Mouse (Mus musculus) skeletal muscle tissue, postnatal 0 days (tissue): ENCODE results near the gene Zfp870. TPM values are rescaled to one million over a fixed set of nuclear protein-coding genes. Genes with fewer than 3 reads are reported as not detected.

Experiments
- polyA plus RNA-seq: library from polyadenylated mRNA; unstranded; fragments of >200 nt; fragmentation: Nextera tagmentation; extraction: Ambion mirVana; gene quantifications from 2 replicates; pipeline ENCODE4 v1.2.1, GENCODE M21; 2015

Zfp870 gene
- 3.9 and 4.1 TPM in 2 replicates for polyA plus RNA-seq

DNA sequence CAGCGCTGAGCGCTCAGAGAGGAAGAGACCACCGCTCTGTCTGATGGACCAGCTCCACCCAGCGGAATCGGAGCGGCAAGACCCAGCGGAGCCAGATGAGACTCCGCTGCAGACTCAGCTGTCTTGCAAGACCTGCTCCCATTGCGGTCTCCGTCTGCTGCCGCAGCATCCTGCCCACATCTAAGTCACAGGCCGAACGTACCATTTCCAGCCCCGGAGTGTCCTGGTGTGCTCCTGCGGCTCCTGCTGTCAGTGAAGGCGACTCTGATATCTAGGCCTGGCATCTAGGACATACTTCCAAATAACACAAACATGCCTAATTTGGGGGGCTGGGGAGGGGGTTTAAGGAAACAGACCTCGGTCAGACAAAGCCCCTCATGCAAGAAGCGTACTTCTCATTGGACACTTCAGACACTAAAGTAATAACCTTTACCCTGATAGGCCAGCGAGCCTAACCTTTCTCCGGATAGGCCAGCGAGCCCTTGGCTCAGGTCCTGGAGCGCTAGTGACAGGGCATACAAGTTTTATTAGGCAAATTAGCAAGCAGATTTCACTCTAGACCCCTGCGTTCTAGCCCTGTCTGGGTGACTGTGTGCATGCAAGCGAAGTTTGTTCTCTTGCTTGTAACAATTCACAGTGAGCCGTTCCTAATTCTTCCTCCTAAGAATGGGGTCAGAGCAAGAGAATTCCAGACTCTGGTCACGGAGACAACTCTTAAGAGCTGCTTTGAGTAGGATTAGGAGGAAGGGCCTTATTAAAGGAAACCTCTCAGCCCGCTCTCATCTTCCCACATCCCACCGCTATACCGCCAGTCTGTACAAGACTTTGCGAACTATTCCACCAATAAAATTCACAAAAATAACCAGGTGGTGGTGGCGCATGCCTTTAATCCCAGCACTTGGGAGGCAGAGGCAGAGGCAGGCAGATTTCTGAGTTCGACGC is at the start of gene Zfp870:
TSS of gene Zfp870 (minus strand) at position 404 of the 942 bp plus-strand sequence.

DNA sequence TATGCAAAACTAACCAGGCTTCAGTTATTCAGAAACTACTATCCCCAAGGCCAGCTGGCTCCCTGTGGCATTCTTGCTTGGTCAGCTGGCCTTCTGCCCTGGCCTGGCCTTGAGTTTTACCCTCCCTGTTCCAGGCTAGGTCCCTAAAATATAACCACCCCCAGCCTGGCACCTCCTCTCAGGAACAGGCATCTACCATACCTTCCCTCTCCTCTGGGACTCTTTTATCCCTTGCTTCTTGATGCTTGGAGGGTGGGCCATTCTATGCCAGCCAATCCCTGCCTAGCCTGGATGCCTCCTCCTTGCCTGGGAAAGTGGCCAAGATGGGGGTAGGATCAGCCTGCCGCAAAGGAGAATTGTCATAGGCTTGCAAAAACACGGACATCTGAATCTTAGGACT is 25.7 kb upstream of the Zfp870 start, which contains the start of gene Cyp4f14:
TSS of gene Cyp4f14 (minus strand) at position 212 of the 400 bp plus-strand sequence.

DNA sequence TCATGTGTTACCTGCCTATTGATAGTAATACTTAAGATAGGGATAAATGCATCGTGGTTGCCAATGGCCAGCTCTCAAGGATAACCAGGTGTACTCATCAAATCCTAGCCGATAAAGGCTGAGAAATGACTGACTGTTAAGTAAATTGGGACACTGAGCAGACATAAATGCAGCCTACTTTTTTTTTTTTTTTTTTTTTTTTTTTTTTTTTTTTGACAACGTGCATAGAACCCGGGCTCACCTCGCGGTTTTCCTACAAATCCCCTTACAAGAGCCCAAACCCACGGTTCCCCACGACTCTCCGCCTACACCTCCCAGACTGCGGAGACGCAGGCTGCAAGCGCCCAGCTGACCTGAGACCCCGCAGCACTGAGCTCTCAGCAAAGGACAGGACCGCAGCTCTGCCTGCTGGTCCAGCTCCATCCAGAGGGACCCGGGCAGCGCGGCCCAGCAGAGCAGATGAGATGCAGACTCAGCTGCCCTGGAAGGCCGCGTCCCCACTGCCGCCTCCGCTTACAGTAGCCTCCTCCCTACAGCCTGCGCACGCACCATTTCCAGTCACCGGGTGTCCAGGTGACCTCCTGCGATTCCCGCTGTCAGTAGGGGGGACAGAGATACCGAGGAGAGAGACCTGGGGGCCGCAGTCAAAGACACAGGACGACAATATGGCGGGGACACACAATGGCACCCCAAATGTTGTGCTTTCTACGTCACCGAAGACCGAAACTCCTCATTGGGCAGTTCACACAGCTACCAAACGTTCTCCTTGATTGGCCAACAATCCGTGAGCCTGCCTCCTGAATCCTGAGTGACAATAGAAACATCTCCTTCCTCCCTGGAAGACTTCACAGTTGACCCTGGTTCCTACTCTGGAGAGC is 61.7 kb downstream of the Zfp870 start, which contains the start of gene Zfp799:
TSS of gene Zfp799 (minus strand) at position 722 of the 878 bp plus-strand sequence.

Other genes with a start within 250 kb of the Zfp870 start
- gene Cyp4f40, start 232.7 kb downstream of the Zfp870 start, polyA plus RNA-seq = not detected in 2 replicates
- not detected in 2 replicates for gene Cyp4f15, start 206.0 kb downstream of the Zfp870 start, polyA plus RNA-seq
- gene Zfp871, start 103.4 kb downstream of the Zfp870 start, polyA plus RNA-seq = 14.3 and 16.7 TPM in 2 replicates
- 0.65 and 1.1 TPM in 2 replicates for gene Zfp811, start 81.7 kb downstream of the Zfp870 start, polyA plus RNA-seq
- 3.8 and 5.4 TPM in 2 replicates for gene Zfp799, start 61.4 kb downstream of the Zfp870 start, polyA plus RNA-seq
- not detected in 2 replicates for gene Cyp4f14, start 25.7 kb upstream of the Zfp870 start, polyA plus RNA-seq
- 8.7 and 9.8 TPM in 2 replicates for gene Cyp4f13, start 55.8 kb upstream of the Zfp870 start, polyA plus RNA-seq
- gene Zfp472, start 74.2 kb upstream of the Zfp870 start, polyA plus RNA-seq = 3.3 and 3.9 TPM in 2 replicates
- 4.8 and 5.4 TPM in 2 replicates for gene Zfp952, start 101.5 kb upstream of the Zfp870 start, polyA plus RNA-seq
- 3.4 and 3.5 TPM in 2 replicates for gene Zfp763, start 141.8 kb upstream of the Zfp870 start, polyA plus RNA-seq
- gene 4921501E09Rik, start 176.4 kb upstream of the Zfp870 start, polyA plus RNA-seq = not detected in 2 replicates
- gene Zfp563, start 197.7 kb upstream of the Zfp870 start, polyA plus RNA-seq = 3.0 and 3.2 TPM in 2 replicates
- 0.08 TPM in 1 of 2 replicates, not detected in the other for gene Morc2b, start 248.0 kb upstream of the Zfp870 start, polyA plus RNA-seq